Mouse (Mus musculus): Measurements from ENCODE around the gene Gm5868. TPM values are rescaled to one million over a fixed set of nuclear protein-coding genes. Genes with fewer than 3 reads are reported as not detected.

Gene Gm5868
- polyA plus RNA-seq, 1 experiment, result 0.15 TPM

- Histone ChIP-seq H3K27ac (ENCODE audit: control insufficient read depth, insufficient read depth, low read length) (no peak overlapping the region), H3K4me1 (replicated peaks; ENCODE audit: control insufficient read depth, insufficient read depth, low read length) (no peaks in the 10 kb centered on the region), H3K27me3 (ENCODE audit: control insufficient read depth, insufficient read depth, low read length) (no peaks in the 10 kb centered on the region), H3K4me3 (ENCODE audit: control insufficient read depth, insufficient read depth, low read length) (no peak overlapping the region), H3K36me3 (ENCODE audit: control insufficient read depth, insufficient read depth, low read length) (no peaks in the 10 kb centered on the region)
- WGBS, result 95% methylated on average over 3 of the region's 3 CpGs
- no peak for TF ChIP-seq POLR2A (IDR thresholded peaks at IDR 0.05; ENCODE audit: control insufficient read depth, extremely low read depth, insufficient read depth, low read length, poor library complexity)
- TF ChIP-seq CTCF (IDR thresholded peaks at IDR 0.05; ENCODE audit: borderline replicate concordance, control insufficient read depth, extremely low read depth, insufficient read depth, low read length, poor library complexity), result no peak
- no peak for DNase-seq
Measured at GRCm38 (mm10) chr5:72551209-72551608, 36.1 kb downstream of the Gm5868 start.

Other genes with a start within 250 kb of the Gm5868 start
- gene Corin, start 83.1 kb downstream of the Gm5868 start, polyA plus RNA-seq (2012; rRNA removed), result 0.48 and 3.5 TPM in 2 replicates
- 6.3 and 7.8 TPM in 2 replicates for gene Nfxl1, start 27.9 kb downstream of the Gm5868 start, polyA plus RNA-seq (2012; rRNA removed)
- gene Zar1, start 6.3 kb downstream of the Gm5868 start, polyA plus RNA-seq (2012; rRNA removed), result 0.66 and 1.2 TPM in 2 replicates
- 1.4 and 1.6 TPM in 2 replicates for gene Cnga1, start 56.7 kb upstream of the Gm5868 start, polyA plus RNA-seq (2012; rRNA removed)
- 1.6 and 1.7 TPM in 2 replicates for gene Nipal1, start 60.2 kb upstream of the Gm5868 start, polyA plus RNA-seq (2012; rRNA removed)
- gene Txk, start 165.2 kb upstream of the Gm5868 start, polyA plus RNA-seq (2012; rRNA removed), result 20.0 and 22.8 TPM in 2 replicates